Mouse (Mus musculus) ES-E14 (cell line): ENCODE measurements at regions not wholly inside any gene's neighbourhood (a gene's known extent, or its start where the extent isn't known, plus 50 kb on each side); places are given as distances from the start of the nearest gene placed in this dataset.

Experiments used
- CHD2 ChIP-seq: IDR thresholded peaks from 2 replicates; pipeline ENCODE4 v1.6.1; 2014; ENCODE audit warnings: mild to moderate bottlenecking, low read depth, low read length, inconsistent platforms
- HCFC1 ChIP-seq: IDR thresholded peaks from 2 replicates; pipeline ENCODE4 v1.6.1; 2012; ENCODE audit warnings: low read length, inconsistent platforms, borderline replicate concordance; ENCODE audit not compliant: insufficient read depth
- MAFK ChIP-seq: IDR thresholded peaks from 2 replicates; pipeline ENCODE4 v1.6.1; 2014; ENCODE audit warnings: mild to moderate bottlenecking, low read depth, low read length, inconsistent platforms; ENCODE audit not compliant: insufficient read depth
- ZNF384 ChIP-seq: IDR thresholded peaks from 2 replicates; pipeline ENCODE4 v1.6.1; 2012; ENCODE audit warnings: low read depth, low read length, inconsistent platforms

DNA sequence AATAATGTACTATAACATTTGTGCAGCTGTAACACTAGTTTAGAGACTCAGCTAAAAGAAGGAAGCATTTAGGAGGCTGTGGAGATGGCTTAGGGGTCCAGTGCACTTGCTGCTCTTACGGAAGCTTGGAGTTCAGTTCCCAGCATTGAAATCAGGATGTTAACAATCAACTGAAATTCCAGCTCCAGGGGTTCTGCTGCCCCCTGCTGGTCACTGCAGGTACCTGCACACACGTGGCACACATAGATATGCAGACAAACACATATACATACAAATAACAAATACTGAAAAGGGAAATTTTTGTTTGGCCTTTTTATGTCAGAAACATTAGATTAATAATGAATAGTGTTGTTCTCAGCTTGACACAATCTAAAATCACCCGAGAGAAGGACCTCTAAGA is 322.5 kb downstream of the Ajap1 start:
- no peak for TF ChIP-seq CHD2
- no peak for TF ChIP-seq HCFC1
- no peak for TF ChIP-seq MAFK
- TF ChIP-seq ZNF384, result no peak
